Mouse (Mus musculus): ENCODE results near the gene Nmi.
"Not testable (repeated sequence)": the region's sequence is repeated elsewhere in the genome, so short reads cannot be mapped to it uniquely, and the experiment has no call there.

Nmi gene

GRCm38 (mm10) chr2:51973410-51973968, at the start of gene Nmi:
Gene Nmi, minus strand, starts transcription at chr2:51973494.
- peak; percentile 6 for DNase-seq (ENCODE audit: low spot score)

GRCm38 (mm10) chr2:52016361-52016760, 43.1 kb upstream of the Nmi start:
- no peak for DNase-seq (ENCODE audit: low spot score)

- DNase-seq (ENCODE audit: low spot score): no peak
These were observed 40.1 kb upstream of the Nmi start for GRCm38 (mm10) chr2:52013306-52013820.

GRCm38 (mm10) chr2:52011820-52012219, 38.5 kb upstream of the Nmi start:
- not testable (repeated sequence) for DNase-seq (ENCODE audit: low spot score)

GRCm38 (mm10) chr2:52006380-52006779, 33.1 kb upstream of the Nmi start:
- no peak for DNase-seq (ENCODE audit: low spot score)

GRCm38 (mm10) chr2:52002299-52002698, 29.0 kb upstream of the Nmi start:
- DNase-seq (ENCODE audit: low spot score): not testable (repeated sequence)

GRCm38 (mm10) chr2:52001521-52001920, 28.2 kb upstream of the Nmi start:
- no peak for DNase-seq (ENCODE audit: low spot score)

GRCm38 (mm10) chr2:51999996-52000395, 26.7 kb upstream of the Nmi start:
- DNase-seq (ENCODE audit: low spot score): no peak

GRCm38 (mm10) chr2:51991447-51991846, 18.2 kb upstream of the Nmi start:
- no peak for DNase-seq (ENCODE audit: low spot score)

GRCm38 (mm10) chr2:51989559-51989958, 16.3 kb upstream of the Nmi start:
- no peak for DNase-seq (ENCODE audit: low spot score)

GRCm38 (mm10) chr2:51986695-51987094, 13.4 kb upstream of the Nmi start:
- no peak for DNase-seq (ENCODE audit: low spot score)

GRCm38 (mm10) chr2:51986157-51986556, 12.9 kb upstream of the Nmi start:
- no peak for DNase-seq (ENCODE audit: low spot score)

- no peak for DNase-seq (ENCODE audit: low spot score)
These were observed 11.9 kb upstream of the Nmi start for GRCm38 (mm10) chr2:51985241-51985640.

- DNase-seq (ENCODE audit: low spot score): no peak
These were observed 9.0 kb upstream of the Nmi start for GRCm38 (mm10) chr2:51982288-51982687.

- no peak for DNase-seq (ENCODE audit: low spot score)
These were observed 8.3 kb upstream of the Nmi start for GRCm38 (mm10) chr2:51981630-51982029.

- peak; percentile 2 for DNase-seq (ENCODE audit: low spot score)
These were observed 469 bp downstream of the Nmi start for GRCm38 (mm10) chr2:51972641-51973409.

GRCm38 (mm10) chr2:51972142-51972541, 1.2 kb downstream of the Nmi start:
- DNase-seq (ENCODE audit: low spot score): no peak

- DNase-seq (ENCODE audit: low spot score): no peak
These were observed 2.4 kb downstream of the Nmi start for GRCm38 (mm10) chr2:51970897-51971296.

GRCm38 (mm10) chr2:51967288-51967687, 6.0 kb downstream of the Nmi start:
- no peak for DNase-seq (ENCODE audit: low spot score)

- DNase-seq (ENCODE audit: low spot score): no peak
These were observed 19.6 kb downstream of the Nmi start for GRCm38 (mm10) chr2:51953648-51954204.

GRCm38 (mm10) chr2:51950876-51951275, 22.4 kb downstream of the Nmi start:
- DNase-seq (ENCODE audit: low spot score): no peak

- DNase-seq (ENCODE audit: low spot score): no peak
These were observed 25.0 kb downstream of the Nmi start for GRCm38 (mm10) chr2:51948105-51948830.

GRCm38 (mm10) chr2:51945812-51946211, 27.5 kb downstream of the Nmi start:
- no peak for DNase-seq (ENCODE audit: low spot score)
